Mouse (Mus musculus) T-cell, adult 2 months (primary cell): ENCODE results near the gene Shb.

Source experiments
- DNase-seq: peaks from one replicate; pipeline ENCODE4 v3.0.0; 2022; ENCODE audit warnings: low spot score

Shb gene

GRCm38 (mm10) chr4:45481431-45481830 lies 50.8 kb downstream of the Shb start:
- DNase-seq, result no peak

GRCm38 (mm10) chr4:45480595-45480994 lies 51.7 kb downstream of the Shb start:
- DNase-seq, result no peak

DNA sequence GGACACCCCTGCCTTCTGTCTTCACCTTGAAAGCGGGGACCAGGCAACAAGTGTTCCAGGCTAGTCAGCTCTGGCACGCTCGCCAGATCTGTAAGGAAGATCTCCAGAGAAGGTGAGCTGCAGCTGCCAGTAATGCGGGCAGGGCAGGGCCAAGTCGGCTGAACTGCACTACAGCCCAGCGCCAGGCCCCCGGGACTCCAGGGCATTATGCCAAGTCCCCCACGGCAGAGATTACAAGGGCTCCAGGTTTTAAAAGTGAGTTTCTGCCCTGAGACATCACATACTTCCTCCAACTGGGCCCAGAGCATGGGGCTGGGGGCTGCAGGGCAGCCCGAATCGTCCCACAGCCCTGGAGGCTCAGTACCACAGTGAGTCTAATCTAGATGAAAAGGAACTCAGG lies 52.8 kb downstream of the Shb start:
- DNase-seq, result no peak

- no peak for DNase-seq
These were observed 54.1 kb downstream of the Shb start for GRCm38 (mm10) chr4:45478178-45478577.

GRCm38 (mm10) chr4:45477047-45477446 lies 55.2 kb downstream of the Shb start:
- DNase-seq, result no peak

DNA sequence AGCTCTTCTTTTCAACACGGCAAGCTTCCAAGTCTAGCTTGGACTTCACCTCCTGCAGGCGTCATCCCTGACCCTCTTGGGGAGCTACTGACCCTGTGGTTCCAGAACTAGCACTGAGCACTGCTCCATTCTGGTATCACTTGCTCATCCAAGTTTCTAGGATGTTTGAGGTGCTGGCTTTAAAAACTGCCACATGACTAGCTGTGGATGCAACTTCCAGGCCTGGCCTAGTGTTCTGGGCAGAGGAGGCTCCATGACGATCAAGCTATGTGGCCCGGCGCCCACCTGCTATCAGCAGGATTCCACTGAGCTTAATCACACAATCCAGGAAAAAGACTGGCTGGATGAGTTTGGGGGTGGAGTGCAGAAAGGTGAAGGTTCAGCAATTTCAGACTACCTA lies 57.4 kb downstream of the Shb start:
- DNase-seq, result no peak

DNA sequence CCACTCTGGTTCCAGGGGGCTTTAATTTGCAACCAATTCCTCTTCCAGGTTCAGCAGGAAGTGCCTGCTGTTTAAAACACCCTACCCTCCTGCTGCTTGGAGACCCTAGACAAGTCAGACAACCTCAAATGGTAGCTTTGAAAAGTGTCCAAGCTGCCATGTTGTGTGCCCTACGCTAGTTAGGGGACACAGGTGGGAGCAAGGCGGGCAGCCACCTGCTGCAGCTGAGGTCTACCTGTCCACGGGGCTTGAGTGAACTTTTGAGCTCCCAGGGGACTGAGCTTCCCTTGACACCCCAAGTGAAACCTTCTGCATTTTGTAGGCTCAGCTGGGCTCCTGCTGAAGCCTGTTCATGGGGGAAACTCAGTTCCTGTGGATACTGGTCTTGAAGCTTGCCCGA lies 58.1 kb downstream of the Shb start:
- DNase-seq, result no peak

DNA sequence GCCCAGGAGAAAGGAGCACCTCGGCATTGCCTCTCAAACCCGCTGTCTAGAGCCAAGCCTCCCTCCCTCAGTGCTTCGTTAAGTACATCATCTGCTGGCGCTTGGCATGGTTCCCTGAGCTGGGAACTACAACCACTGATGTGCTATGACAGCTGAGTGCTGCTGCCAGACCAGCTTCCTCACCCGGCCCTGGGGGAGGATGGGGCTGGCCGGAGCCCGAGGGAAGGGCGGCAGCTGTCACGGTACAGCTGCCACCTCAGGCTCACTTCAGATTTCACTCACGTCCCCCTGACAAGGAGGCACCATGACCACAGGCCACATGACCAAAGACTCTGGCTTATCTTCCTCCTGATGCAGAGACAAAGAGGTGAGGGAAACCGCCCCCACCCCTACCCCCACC lies 59.1 kb downstream of the Shb start:
- no peak for DNase-seq

GRCm38 (mm10) chr4:45472706-45473105 lies 59.6 kb downstream of the Shb start:
- no peak for DNase-seq

- DNase-seq, result no peak
These were observed 60.4 kb downstream of the Shb start for GRCm38 (mm10) chr4:45471654-45472556.

GRCm38 (mm10) chr4:45469057-45469456 lies 63.2 kb downstream of the Shb start:
- no peak for DNase-seq

DNA sequence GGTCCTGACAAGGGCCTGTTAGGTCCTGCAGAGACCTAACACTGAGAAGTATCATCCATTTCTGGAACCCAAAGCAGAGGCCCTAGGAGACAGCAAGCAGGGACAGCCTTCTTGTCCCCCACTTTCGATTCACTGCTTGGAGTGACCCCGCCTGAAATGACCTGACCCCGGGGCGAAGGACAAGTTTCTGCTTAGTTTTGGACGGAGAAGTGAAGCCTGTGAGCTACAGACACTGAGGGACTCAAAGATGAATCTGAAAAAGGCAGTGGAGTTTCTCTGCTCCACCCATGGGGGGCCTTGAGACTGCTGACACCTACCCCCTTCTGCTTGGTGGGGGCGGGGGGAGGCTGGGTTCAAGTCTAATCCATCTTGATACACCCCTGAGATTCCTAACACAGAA lies 63.8 kb downstream of the Shb start:
- DNase-seq, result no peak

- no peak for DNase-seq
These were observed 65.0 kb downstream of the Shb start for GRCm38 (mm10) chr4:45467115-45467912.

DNA sequence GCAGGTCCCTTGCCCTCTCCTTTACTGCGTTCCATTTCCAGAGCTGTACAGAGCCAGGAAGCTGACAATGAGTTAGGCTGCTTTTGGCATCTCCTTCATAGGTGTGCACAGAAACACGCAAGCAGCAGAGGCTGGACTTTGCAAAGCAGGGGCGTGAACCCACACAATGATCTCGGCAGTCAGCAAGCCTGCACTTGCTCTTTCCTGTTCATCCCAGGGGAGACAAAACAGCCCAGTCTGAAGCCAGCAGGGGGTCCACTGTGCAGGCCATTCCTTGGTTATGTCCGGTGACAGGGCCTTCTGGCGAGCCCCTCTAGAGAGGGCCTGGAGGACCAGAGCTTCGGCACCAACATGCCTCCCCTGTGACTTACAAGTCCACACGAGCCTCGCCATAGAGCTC lies 67.3 kb downstream of the Shb start:
- no peak for DNase-seq

- peak; percentile 4 for DNase-seq
These were observed 67.7 kb downstream of the Shb start for GRCm38 (mm10) chr4:45464528-45464927.

GRCm38 (mm10) chr4:45464123-45464522 lies 68.1 kb downstream of the Shb start:
- DNase-seq, result no peak

GRCm38 (mm10) chr4:45462628-45463027 lies 69.6 kb downstream of the Shb start:
- DNase-seq, result no peak

GRCm38 (mm10) chr4:45461661-45462060 lies 70.6 kb downstream of the Shb start:
- DNase-seq, result no peak

DNA sequence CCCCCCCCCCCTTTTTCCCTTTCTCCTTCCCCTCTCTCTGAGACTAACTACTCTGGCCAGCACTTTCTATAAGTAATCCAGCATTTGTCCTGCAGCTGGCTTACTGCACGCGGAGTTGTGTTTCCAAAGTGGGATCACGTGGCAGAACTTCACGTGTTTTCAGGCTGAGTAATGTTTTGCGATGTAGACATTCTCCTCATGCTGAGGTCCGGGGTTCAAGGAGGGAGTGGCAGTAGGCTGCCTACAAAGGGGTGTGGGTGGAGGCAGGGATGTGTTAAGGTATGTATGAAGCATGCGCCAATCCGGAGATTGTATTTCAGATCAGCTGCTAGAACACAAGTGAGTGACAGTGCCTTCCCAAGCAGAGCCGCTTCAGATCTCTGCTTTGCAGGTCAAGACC lies 72.9 kb downstream of the Shb start:
- DNase-seq, result no peak

DNA sequence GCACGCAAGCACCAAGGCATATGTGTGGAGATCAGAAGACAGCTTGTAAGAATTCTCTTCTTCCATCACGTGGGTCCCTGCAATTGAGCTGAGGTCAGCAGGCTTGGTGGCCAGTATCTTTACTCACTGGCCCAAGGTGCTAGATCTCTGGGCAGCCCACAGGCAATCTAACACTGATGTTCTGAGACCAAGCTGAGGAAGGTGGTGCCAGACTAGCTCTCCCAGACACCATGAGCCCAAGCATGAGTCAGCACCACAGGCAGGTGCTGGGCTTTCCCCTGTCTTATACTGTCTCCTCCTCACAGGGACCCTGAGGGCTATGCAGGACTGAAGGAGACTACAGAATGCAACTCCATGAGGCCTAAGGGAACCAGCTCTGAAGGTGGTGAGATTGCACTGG lies 74.7 kb downstream of the Shb start:
- no peak for DNase-seq

DNA sequence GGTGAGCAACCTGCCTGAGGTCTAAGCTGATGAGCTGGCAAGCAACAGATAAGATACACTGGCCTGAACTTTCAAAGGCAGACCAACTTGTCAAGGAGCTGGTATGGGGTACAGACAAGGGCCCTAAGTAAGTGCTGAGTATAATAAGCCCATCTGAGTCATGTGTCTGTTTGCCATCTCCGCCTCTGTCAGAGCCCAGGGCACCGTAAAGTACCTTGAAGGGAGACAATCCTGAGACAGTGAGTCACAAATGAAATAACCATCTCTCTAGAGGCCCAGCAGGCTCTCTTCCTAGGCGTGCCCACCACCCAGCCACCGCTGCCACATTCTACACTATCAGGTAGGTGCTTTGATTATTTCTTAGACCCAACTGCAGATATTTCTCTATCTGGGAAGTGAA lies 77.3 kb downstream of the Shb start:
- no peak for DNase-seq

DNA sequence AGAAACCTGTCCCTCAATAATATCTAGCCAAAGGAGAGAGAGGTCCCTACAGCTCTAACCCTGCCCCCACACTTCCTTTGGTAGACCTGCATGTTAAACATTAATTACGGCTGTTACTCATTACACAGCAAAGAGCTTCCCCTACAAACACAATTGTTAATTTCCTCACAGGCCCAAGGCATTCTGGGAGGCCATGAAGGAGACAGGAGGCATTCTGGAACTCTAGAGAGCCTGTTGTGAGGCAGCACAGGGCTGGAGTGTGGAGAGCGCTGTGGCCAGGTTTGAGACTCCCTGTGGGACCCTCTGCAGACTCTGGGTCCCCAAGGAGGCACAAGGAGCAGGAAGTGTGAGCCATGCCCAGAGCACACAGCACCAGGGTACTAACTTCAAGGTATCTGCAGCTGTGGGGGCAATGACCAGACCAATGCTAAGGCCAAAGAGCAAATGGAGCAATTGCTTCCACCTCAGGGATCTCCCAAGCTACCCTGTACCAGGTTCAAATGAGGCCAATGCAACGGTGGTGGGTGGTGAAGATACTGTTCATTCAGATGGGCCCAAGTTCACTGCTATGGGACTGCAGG lies 78.9 kb downstream of the Shb start:
- no peak for DNase-seq

- DNase-seq, result no peak
These were observed 79.6 kb downstream of the Shb start for GRCm38 (mm10) chr4:45452569-45453111.
